Mouse (Mus musculus): ENCODE data around the gene Stard13.

The Stard13 gene

DNA sequence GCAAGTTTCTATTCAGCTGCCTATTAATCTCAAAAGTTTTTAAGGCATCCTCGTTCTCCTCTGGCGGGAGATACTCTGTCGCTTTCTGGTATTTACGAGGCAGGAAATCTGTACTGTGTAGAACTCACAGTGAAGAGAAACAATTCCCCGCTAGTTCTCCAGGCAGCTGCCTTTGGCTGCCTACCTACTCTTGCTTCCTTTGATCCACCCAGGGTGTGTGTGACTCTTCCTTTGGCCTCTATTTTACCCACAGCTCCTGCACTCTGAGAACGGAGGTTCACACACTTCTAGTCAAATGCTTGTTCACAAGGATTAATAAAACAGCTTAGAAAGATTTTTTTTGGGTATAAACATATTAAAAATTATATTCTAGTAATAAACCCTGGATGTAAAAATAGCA lies 144.4 kb downstream of the Stard13 start:
- in situ Hi-C loops (cut with MboI; ENCODE audit: low pct_unique_long_range_greater_than_20kb in 1 of 2, low sequenced_read_pairs in 2 of 2, unreplicated experiment in 1 of 2), result no loop called here

DNA sequence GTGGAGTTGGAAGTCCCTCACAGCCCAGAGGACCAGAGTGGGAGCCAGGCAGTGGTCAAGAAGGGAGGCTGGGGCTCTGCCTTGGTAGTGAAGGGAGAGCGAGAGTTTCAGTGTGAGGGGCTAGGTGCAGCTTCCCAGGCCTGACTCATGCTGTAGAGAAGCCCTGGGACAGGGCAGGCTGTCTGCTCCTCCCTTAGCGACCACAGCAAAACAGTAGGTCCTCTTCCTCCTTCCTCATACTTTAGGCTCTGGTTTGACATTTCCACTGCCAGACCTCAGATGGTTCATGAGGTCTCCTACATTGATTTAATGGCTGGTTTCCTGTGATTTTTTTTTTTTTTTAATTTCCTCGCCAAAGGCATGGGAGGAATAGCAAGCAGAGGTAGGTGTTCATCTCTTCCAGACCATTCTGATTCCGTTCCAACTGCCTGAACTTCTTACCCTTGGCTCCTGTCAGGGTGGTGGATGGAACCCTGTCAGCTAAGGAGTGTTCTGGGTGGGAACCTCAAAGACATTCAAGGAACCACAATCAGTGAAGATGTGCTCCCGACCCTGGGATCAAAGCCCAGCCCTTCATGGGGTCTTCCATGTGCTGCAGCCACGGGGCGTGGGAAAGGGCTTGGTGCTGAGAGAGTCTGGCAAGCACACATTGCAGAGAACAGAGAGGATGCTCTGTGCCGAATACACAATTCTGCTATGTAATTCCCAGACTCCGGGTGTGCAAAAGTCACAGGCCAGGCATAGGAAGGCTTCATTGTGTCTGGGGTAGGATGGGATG lies 147.0 kb downstream of the Stard13 start:
- in situ Hi-C loops (cut with MboI; ENCODE audit: low pct_unique_long_range_greater_than_20kb in 1 of 2, low sequenced_read_pairs in 2 of 2, unreplicated experiment in 1 of 2), result no loop called here

DNA sequence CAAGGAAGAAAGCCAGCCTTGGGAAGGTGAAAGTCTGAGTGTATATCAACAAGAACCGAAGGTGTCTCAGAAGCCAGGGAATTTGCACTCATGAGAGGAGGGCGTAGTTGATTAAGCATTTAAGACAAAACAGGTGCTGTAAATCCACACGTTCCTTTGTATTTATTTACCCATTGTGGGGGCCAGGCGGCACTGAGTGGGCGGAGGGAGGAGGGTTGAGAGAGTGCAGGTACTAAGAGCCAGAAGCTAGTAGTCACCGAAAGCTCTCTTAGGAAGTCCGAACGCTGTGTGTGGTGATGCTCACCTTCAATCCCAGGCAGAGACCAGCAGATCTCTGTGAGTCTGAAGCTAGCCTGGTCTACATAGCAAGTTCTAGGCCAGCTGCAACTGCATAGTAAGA lies 147.9 kb downstream of the Stard13 start:
- in situ Hi-C loops (cut with MboI; ENCODE audit: low pct_unique_long_range_greater_than_20kb in 1 of 2, low sequenced_read_pairs in 2 of 2, unreplicated experiment in 1 of 2), result no loop called here

DNA sequence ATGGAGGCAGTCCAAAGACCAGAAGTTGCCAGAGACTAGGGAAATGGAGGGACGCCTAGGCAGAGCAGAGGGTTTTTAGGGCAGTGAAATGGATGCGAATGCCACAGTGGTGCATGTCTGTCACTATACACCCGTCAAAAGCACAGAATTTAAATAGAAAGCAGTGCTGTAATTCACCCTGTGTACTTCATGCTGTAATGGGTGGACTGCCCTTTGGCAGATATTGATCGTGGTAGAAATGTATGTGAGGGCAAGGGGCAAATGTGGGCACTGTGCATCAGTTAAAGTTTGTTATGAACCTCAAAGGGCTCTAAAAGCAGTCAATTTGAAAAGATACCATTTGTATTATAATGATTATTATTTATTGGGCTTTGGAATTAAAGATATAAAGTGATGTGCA lies 153.4 kb downstream of the Stard13 start:
- in situ Hi-C loops (cut with MboI; ENCODE audit: low pct_unique_long_range_greater_than_20kb in 1 of 2, low sequenced_read_pairs in 2 of 2, unreplicated experiment in 1 of 2), result no loop called here

DNA sequence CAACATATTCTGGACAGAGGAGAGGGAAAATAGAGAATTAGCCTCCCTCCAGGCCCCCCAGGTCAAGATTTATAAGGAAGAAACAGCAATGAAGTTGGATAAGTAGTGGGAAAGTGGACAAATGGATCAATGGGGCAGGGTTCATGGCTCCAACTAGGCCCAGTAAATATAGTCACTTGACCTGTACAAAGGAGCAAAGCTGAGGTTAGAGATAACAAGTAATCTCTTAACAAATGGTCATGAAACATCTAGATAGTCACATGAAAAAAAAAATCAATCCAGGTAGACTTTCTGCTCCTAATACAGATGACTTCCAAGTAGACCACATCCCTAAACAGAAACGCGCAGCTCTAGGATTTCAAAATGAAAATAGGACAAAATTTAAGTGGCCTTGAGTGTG lies 155.7 kb downstream of the Stard13 start:
- in situ Hi-C loops (cut with MboI; ENCODE audit: low pct_unique_long_range_greater_than_20kb in 1 of 2, low sequenced_read_pairs in 2 of 2, unreplicated experiment in 1 of 2), result no loop called here

DNA sequence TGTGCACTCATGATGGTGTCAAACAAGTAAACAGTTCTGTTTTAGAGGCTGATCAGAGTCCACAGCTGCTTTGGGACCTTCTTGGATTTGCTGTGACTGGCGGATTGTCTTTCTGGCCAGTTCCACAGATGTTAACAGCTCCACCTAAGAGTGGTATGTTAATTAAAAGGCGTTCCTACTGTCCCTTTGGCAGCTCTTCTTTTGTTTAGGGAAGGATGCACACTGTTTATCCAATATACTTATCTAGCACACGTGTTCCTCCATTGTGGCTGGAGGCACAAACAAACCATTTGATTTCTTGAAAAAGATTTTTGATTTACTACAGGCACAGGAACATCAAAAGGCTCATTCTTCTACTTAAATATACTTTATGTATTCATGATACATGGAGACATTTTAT lies 156.7 kb downstream of the Stard13 start:
- in situ Hi-C loops (cut with MboI; ENCODE audit: low pct_unique_long_range_greater_than_20kb in 1 of 2, low sequenced_read_pairs in 2 of 2, unreplicated experiment in 1 of 2), result no loop called here

DNA sequence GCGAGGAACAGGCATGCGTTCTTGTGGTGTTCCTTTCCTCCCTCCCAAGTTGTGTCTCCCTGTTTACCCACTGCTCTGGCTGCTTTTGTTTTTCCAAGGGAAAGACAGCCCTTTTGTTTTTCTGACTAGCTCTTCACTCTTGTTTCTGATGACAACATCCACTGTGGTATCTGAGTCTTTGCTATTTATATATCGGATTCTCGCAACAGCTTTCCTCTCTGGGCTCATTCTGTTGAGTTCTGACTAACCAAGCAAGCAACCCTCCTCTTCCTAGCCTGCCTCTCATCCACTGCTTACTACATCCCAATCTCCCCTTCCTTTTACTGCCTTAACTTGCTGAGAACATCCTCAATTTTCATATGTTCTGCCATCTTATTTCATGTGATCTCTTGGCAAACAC lies 159.4 kb downstream of the Stard13 start:
- in situ Hi-C loops (cut with MboI; ENCODE audit: low pct_unique_long_range_greater_than_20kb in 1 of 2, low sequenced_read_pairs in 2 of 2, unreplicated experiment in 1 of 2), result no loop called here

DNA sequence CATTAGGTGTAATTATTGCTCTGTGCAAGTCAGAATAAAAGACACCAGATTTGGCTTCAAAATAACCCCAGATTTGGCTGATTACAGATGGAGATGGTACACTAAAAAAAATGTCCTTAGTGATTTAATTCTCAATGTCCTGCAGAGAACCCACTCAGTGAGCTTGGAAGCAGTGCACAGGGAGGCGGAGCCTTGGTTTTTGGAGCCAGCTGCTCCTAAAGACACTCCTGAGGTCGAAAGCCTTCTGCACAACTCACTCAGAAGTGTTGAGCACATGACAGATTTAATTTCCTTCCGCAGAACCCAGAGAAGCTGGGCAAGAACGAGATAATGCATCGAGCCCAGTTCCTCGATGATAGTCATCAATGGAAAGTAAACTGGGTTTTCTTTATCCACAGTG lies 162.2 kb downstream of the Stard13 start:
- in situ Hi-C loops (cut with MboI; ENCODE audit: low pct_unique_long_range_greater_than_20kb in 1 of 2, low sequenced_read_pairs in 2 of 2, unreplicated experiment in 1 of 2), result no loop called here

DNA sequence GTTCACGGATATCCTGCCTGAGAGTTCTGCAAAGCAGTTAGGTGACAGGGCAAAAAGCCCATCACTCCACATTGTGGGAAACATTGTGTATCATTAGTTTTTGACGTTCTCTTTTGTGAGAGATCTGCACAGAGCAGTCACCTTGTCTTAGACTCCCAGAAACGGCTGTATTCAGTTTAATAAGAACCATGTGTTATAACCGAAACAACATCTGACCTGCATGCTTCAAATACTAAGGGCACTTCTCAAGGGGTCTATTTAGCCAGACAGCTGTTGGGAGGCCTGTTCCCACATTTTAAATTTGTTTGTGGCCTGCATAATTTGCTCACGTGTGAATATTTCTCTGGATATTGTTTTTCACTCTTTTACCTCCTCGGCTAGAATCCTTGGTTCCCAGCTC lies 162.7 kb downstream of the Stard13 start:
- in situ Hi-C loops (cut with MboI; ENCODE audit: low pct_unique_long_range_greater_than_20kb in 1 of 2, low sequenced_read_pairs in 2 of 2, unreplicated experiment in 1 of 2), result no loop called here

DNA sequence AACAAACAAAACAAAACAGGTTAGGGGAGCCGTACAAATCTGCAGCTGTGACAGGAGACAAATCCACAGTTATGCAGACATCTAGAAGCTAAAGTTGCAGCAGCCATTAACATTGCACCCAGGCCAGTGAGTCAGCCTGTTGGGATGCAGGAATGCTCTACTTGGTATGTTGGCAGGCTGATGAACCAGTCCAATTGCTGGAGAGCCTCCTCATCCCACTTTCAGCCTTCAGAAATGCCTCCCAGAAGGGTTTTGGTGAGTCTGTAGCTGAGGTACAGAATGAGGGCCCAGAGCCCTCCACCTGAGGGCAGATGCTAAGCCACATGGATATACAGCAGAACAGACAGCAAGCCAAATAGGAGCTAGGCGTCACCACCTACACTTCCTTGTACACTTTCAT lies 164.1 kb downstream of the Stard13 start:
- in situ Hi-C loops (cut with MboI; ENCODE audit: low pct_unique_long_range_greater_than_20kb in 1 of 2, low sequenced_read_pairs in 2 of 2, unreplicated experiment in 1 of 2), result no loop called here

DNA sequence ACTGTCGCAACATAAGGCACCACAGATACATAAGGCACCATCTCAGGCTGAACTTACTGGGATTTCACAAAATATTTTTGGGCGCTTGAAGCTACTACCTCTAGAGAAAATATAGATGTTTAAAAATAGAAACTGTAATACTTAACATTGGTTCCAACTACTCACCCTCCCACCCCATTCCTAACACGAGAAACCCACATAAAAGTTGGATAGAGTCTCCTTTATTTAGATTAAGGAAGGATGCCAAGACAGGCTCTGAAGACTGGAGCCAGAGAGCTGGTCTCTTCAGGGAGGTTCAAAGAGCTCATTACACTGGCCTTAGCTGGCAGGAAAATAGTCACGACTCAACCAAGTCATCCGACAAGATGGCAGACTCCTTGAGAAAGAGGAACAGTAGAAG lies 167.6 kb downstream of the Stard13 start:
- in situ Hi-C loops (cut with MboI; ENCODE audit: low pct_unique_long_range_greater_than_20kb in 1 of 2, low sequenced_read_pairs in 2 of 2, unreplicated experiment in 1 of 2), result no loop called here

DNA sequence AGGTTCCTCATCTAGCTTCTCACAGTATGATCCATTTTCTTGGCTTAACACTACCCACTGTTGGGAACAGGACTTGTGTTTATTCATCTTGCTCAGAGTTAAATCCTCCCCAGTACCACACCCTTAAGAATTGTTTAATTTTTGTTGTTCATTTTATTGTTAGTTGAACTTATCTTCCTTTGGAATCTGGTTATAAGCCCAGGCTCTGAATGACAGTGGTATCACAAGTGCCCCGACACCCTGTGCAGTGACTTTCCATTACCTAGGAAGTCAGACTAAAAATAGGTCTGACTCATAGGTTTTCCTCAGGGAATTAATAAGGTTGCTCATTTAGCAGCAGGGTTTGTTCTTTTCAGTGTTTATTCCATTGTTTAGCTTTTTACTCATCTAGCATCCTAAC lies 168.4 kb downstream of the Stard13 start:
- in situ Hi-C loops (cut with MboI; ENCODE audit: low pct_unique_long_range_greater_than_20kb in 1 of 2, low sequenced_read_pairs in 2 of 2, unreplicated experiment in 1 of 2), result no loop called here

DNA sequence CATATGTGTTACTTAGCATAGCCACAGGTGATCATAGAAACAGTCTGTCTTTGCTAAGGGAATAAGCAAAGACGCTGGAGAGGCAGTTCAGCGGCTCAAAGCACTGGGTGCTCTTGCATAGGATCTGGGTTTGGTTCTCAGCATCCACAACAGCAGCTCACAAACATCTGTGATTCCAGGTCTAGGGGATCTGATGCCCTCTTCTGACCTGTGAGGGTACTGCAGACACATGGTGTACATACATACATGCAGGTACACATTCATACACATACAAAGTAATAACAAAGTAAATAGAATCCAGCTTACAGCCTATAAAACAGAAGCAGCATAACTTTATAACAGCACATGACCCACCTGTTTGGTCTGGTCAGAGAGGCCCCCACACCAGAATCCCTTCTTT lies 171.7 kb downstream of the Stard13 start:
- in situ Hi-C loops (cut with MboI; ENCODE audit: low pct_unique_long_range_greater_than_20kb in 1 of 2, low sequenced_read_pairs in 2 of 2, unreplicated experiment in 1 of 2), result no loop called here

DNA sequence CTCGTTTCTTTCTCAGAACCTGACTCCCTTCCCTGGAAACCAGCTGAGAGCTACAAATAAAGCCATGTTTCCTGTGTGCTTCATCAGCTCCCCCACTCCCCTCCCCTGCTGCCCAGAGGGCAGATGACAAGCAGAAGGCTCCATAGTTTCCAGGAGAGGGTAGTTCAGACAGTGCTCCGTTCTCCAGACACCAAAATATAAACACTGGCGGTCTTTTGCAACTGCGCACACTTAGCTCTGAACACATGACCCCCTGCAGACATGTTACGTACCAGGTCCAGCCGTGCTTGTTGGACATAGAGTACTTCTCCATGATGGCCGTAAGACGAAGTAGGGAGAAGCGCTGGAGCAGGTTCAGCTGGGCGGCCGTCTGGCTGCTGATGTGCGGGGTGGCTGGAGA lies 173.2 kb downstream of the Stard13 start:
- in situ Hi-C loops (cut with MboI; ENCODE audit: low pct_unique_long_range_greater_than_20kb in 1 of 2, low sequenced_read_pairs in 2 of 2, unreplicated experiment in 1 of 2), result no loop called here

DNA sequence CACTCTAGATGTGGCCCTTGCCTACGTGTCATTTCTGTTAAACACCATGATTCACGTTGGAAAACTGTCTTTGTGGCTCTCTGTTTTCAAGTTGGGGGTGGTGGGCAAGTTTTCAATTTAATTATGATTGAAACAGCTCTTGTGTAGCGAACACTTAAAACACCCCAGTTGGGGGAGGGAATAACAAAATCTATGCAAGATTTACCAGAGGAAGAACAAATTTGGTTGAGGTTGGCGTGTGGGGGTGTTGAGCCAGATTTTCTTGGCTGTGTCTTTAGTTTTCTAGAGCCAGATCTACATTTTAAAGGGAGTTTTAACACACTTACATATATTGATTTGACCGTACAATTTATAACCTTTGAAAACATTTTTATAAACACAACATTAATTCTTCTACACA lies 173.9 kb downstream of the Stard13 start:
- in situ Hi-C loops (cut with MboI; ENCODE audit: low pct_unique_long_range_greater_than_20kb in 1 of 2, low sequenced_read_pairs in 2 of 2, unreplicated experiment in 1 of 2), result loop anchor here in 1 of 2 experiments (10.0 kb wide), 1 partner anchor 115 kb away; no protein-coding TSS in a partner anchor

DNA sequence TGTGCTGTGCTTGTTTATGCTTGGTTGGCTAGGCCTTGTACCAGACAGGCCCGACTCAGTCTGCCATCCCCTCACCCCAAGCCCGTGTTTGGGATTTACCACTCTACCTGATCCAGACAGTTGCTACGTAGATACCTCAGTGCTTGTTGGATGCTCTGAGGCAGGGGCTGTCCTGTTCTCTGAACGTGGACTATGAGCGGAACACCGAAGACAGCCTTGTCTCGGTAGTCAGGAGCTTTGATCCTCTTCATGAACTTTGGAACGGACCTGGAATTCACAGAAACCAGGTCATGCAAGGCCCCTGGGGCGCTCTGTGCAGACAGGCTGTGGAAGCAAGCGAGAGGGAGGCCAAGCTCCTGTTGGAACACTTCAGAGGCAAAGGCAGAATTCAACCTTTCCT lies 174.3 kb downstream of the Stard13 start:
- in situ Hi-C loops (cut with MboI; ENCODE audit: low pct_unique_long_range_greater_than_20kb in 1 of 2, low sequenced_read_pairs in 2 of 2, unreplicated experiment in 1 of 2), result loop anchor here in 1 of 2 experiments (10.0 kb wide), 1 partner anchor 115 kb away; no protein-coding TSS in a partner anchor

DNA sequence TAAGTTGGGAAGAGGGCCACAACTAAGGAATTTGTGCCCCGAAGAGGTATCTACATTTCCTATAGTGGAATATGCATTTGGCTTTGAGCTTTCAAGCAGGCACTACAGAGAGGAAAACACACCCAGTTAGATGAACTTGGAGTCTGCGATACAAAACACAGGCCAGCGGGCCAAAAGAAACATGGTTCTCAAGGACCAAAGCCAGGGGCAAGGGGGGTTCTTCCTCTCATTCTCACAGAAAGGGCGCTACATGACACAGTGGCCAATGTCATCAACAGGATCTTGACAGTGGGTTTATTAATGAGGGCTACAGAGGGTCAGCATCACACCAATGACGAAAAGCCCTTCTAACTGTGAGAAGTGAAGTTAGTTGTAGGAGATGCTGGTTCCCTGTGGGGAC lies 175.9 kb downstream of the Stard13 start:
- in situ Hi-C loops (cut with MboI; ENCODE audit: low pct_unique_long_range_greater_than_20kb in 1 of 2, low sequenced_read_pairs in 2 of 2, unreplicated experiment in 1 of 2), result loop anchor here in 1 of 2 experiments (10.0 kb wide), 1 partner anchor 113 kb away; no protein-coding TSS in a partner anchor

DNA sequence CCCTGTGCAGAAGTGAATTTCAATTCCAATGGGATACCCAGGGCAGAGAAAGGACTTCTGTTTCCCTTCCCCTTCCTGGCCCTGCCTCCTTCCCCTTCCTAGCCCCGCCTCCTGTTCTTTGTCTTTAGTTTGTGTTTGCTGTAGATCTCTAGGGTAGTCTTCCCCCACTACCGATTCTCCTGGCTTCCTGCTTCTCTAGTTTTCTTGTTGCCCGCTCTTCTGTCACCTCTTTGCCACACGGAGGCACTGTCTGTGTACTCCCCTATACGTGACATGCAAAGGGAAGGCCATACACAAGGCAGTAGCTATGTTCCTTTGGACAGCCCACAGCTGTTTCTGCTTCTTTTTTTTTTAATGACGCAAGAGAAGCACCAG lies 176.7 kb downstream of the Stard13 start:
- in situ Hi-C loops (cut with MboI; ENCODE audit: low pct_unique_long_range_greater_than_20kb in 1 of 2, low sequenced_read_pairs in 2 of 2, unreplicated experiment in 1 of 2), result loop anchor here in 1 of 2 experiments (10.0 kb wide), 1 partner anchor 112 kb away; no protein-coding TSS in a partner anchor

DNA sequence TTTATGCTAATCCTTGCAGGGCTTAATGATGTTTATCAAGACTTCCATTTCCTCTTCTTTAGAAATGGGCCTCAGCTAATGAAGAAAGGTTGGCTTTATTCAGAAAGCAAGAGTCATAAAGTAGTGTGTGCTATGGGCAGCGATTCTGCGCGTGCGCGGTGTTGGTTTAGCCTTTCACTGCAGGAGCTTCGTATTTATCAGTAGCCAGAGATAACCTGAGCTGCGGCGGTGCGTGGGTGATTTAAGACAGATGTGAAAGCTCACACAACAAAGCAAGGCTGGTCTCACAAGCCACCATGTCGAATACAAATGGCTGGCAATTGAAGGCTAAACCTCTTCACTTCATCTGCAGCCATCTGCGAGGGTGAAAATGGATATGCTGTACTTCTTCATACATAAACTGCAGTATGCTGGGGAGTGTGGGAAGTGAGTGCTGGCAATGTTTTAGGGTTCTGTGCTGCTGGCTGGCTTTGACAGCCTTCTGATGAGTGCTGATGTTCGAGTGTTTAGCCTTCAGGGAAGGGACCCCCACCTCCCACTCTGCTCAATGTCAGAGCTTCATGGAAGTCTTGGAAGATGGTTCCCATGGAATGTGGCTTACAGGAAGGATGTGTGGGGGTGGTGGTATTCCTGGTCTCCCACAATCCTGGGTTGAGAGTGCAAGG lies 177.2 kb downstream of the Stard13 start:
- in situ Hi-C loops (cut with MboI; ENCODE audit: low pct_unique_long_range_greater_than_20kb in 1 of 2, low sequenced_read_pairs in 2 of 2, unreplicated experiment in 1 of 2), result loop anchor here in 1 of 2 experiments (10.0 kb wide), 1 partner anchor 112 kb away; no protein-coding TSS in a partner anchor

All from mouse embryonic stem cell (cell line).